Mouse (Mus musculus): ENCODE results near the gene Sult2b1. TPM values are rescaled to one million over a fixed set of nuclear protein-coding genes. Genes with fewer than 3 reads are reported as not detected.

Sult2b1 gene
- polyA plus RNA-seq, 1 experiment = not detected

- Histone ChIP-seq H3K9me3 (ENCODE audit: control insufficient read depth, low read length) (no peaks in the 10 kb centered on the region), H3K4me3 (replicated peaks) (no peak within 1 kb of the TSS), H3K4me1 (ENCODE audit: control insufficient read depth) (peaks cover 22% of the 10 kb centered on the region), H3K27me3 (ENCODE audit: control insufficient read depth) (no peaks in the 10 kb centered on the region), H3K36me3 (ENCODE audit: control insufficient read depth) (peaks cover 89% of the 10 kb centered on the region)
- TF ChIP-seq TAL1 (IDR thresholded peaks at IDR 0.05; ENCODE audit: low read length) (no peak), GATA1 (IDR thresholded peaks at IDR 0.05; ENCODE audit: low read length) (no peak)
These were observed 58.8 kb downstream of the Sult2b1 start, which contains the start of gene Spaca4 for GRCm38 (mm10) chr7:45725713-45726112. Gene Spaca4 (minus strand): TSS chr7:45725813.

GRCm38 (mm10) chr7:45725151-45725550 is 59.3 kb downstream of the Sult2b1 start:
- Histone ChIP-seq H3K4me1 (ENCODE audit: control insufficient read depth) (peaks cover 17% of the 10 kb centered on the region), H3K9me3 (ENCODE audit: control insufficient read depth, low read length) (no peaks in the 10 kb centered on the region), H3K36me3 (ENCODE audit: control insufficient read depth) (peaks cover 94% of the 10 kb centered on the region), H3K4me3 (replicated peaks) (no peak overlapping the region), H3K27me3 (ENCODE audit: control insufficient read depth) (no peaks in the 10 kb centered on the region)
- TF ChIP-seq GATA1 (IDR thresholded peaks at IDR 0.05; ENCODE audit: low read length) = no peak
- no peak for TF ChIP-seq TAL1 (IDR thresholded peaks at IDR 0.05; ENCODE audit: low read length)

GRCm38 (mm10) chr7:45723781-45724180 is 60.7 kb downstream of the Sult2b1 start:
- Histone ChIP-seq H3K27me3 (ENCODE audit: control insufficient read depth) (no peaks in the 10 kb centered on the region), H3K9me3 (ENCODE audit: control insufficient read depth, low read length) (no peaks in the 10 kb centered on the region), H3K36me3 (ENCODE audit: control insufficient read depth) (peaks cover 98% of the 10 kb centered on the region), H3K4me3 (replicated peaks) (no peak overlapping the region), H3K4me1 (ENCODE audit: control insufficient read depth) (peaks cover 20% of the 10 kb centered on the region)
- TF ChIP-seq TAL1 (IDR thresholded peaks at IDR 0.05; ENCODE audit: low read length) (no peak), GATA1 (IDR thresholded peaks at IDR 0.05; ENCODE audit: low read length) (no peak)

GRCm38 (mm10) chr7:45723301-45723700 is 61.2 kb downstream of the Sult2b1 start:
- no peaks in the 10 kb centered on the region for H3K9me3 ChIP-seq (ENCODE audit: control insufficient read depth, low read length)
- no peak for TF ChIP-seq GATA1 (IDR thresholded peaks at IDR 0.05; ENCODE audit: low read length)
- TF ChIP-seq TAL1 (IDR thresholded peaks at IDR 0.05; ENCODE audit: low read length) = no peak
- no peak overlapping the region for H3K4me3 ChIP-seq (replicated peaks)
- H3K27me3 ChIP-seq (ENCODE audit: control insufficient read depth) = no peaks in the 10 kb centered on the region
- peaks cover 94% of the 10 kb centered on the region for H3K36me3 ChIP-seq (ENCODE audit: control insufficient read depth)
- peaks cover 23% of the 10 kb centered on the region for H3K4me1 ChIP-seq (ENCODE audit: control insufficient read depth)

GRCm38 (mm10) chr7:45722348-45722713 is 62.1 kb downstream of the Sult2b1 start:
- Histone ChIP-seq H3K36me3 (ENCODE audit: control insufficient read depth) (peaks cover 86% of the 10 kb centered on the region), H3K4me1 (ENCODE audit: control insufficient read depth) (peaks cover 25% of the 10 kb centered on the region), H3K4me3 (replicated peaks) (no peak overlapping the region), H3K9me3 (ENCODE audit: control insufficient read depth, low read length) (no peaks in the 10 kb centered on the region), H3K27me3 (ENCODE audit: control insufficient read depth) (no peaks in the 10 kb centered on the region)
- TF ChIP-seq TAL1 (IDR thresholded peaks at IDR 0.05; ENCODE audit: low read length) (no peak), GATA1 (IDR thresholded peaks at IDR 0.05; ENCODE audit: low read length) (no peak)

- Histone ChIP-seq H3K27me3 (ENCODE audit: control insufficient read depth) (no peaks in the 10 kb centered on the region), H3K4me3 (replicated peaks) (no peak overlapping the region), H3K36me3 (ENCODE audit: control insufficient read depth) (peaks cover 80% of the 10 kb centered on the region), H3K4me1 (ENCODE audit: control insufficient read depth) (peaks cover 29% of the 10 kb centered on the region), H3K9me3 (ENCODE audit: control insufficient read depth, low read length) (no peaks in the 10 kb centered on the region)
- no peak for TF ChIP-seq TAL1 (IDR thresholded peaks at IDR 0.05; ENCODE audit: low read length)
- no peak for TF ChIP-seq GATA1 (IDR thresholded peaks at IDR 0.05; ENCODE audit: low read length)
These were observed 62.7 kb downstream of the Sult2b1 start for GRCm38 (mm10) chr7:45721642-45722347.

GRCm38 (mm10) chr7:45721234-45721571 is 63.3 kb downstream of the Sult2b1 start:
- peaks cover 35% of the 10 kb centered on the region for H3K4me1 ChIP-seq (ENCODE audit: control insufficient read depth)
- peaks cover 76% of the 10 kb centered on the region for H3K36me3 ChIP-seq (ENCODE audit: control insufficient read depth)

GRCm38 (mm10) chr7:45720413-45721233 is 63.8 kb downstream of the Sult2b1 start, which contains the start of gene Fam83e:
Gene Fam83e (plus strand): TSS chr7:45721212.
- no peak for TF ChIP-seq GATA1 (IDR thresholded peaks at IDR 0.05; ENCODE audit: low read length)
- TF ChIP-seq TAL1 (IDR thresholded peaks at IDR 0.05; ENCODE audit: low read length) = no peak
- H3K4me3 ChIP-seq (replicated peaks) = no peak within 1 kb of the TSS
- no peaks in the 10 kb centered on the region for H3K27me3 ChIP-seq (ENCODE audit: control insufficient read depth)
- no peaks in the 10 kb centered on the region for H3K9me3 ChIP-seq (ENCODE audit: control insufficient read depth, low read length)
- H3K36me3 ChIP-seq (ENCODE audit: control insufficient read depth) = peaks cover 71% of the 10 kb centered on the region
- H3K4me1 ChIP-seq (ENCODE audit: control insufficient read depth) = peaks cover 41% of the 10 kb centered on the region

More at GRCm38 (mm10) chr7:45721234-45721571, 63.3 kb downstream of the Sult2b1 start:
- no peaks in the 10 kb centered on the region for H3K9me3 ChIP-seq (ENCODE audit: control insufficient read depth, low read length)
- no peaks in the 10 kb centered on the region for H3K27me3 ChIP-seq (ENCODE audit: control insufficient read depth)
- no peak overlapping the region for H3K4me3 ChIP-seq (replicated peaks)
- TF ChIP-seq GATA1 (IDR thresholded peaks at IDR 0.05; ENCODE audit: low read length) (no peak), TAL1 (IDR thresholded peaks at IDR 0.05; ENCODE audit: low read length) (no peak)

- Histone ChIP-seq H3K36me3 (ENCODE audit: control insufficient read depth) (peaks cover 63% of the 10 kb centered on the region), H3K4me3 (replicated peaks) (peak overlapping the region; percentile 83), H3K4me1 (ENCODE audit: control insufficient read depth) (peaks cover 48% of the 10 kb centered on the region), H3K27me3 (ENCODE audit: control insufficient read depth) (no peaks in the 10 kb centered on the region), H3K9me3 (ENCODE audit: control insufficient read depth, low read length) (no peaks in the 10 kb centered on the region)
- no peak for TF ChIP-seq GATA1 (IDR thresholded peaks at IDR 0.05; ENCODE audit: low read length)
- no peak for TF ChIP-seq TAL1 (IDR thresholded peaks at IDR 0.05; ENCODE audit: low read length)
These were observed 64.6 kb downstream of the Sult2b1 start for GRCm38 (mm10) chr7:45719738-45720412.
